In genomic region chr8:83566469-83567395, GRCm38 (mm10) we compare ENCODE assay signal across 8 mouse cellular contexts. TPM values are rescaled to one million over a fixed set of nuclear protein-coding genes. Genes with fewer than 3 reads are reported as not detected.
A peak's percentile ranks its signal among the peaks of the same experiment; 100 is the strongest.
DNase-seq lines count a peak whose midpoint lies in the region; ATAC-seq lines count a peak whose summit lies in the region.

Ndufb7 (plus strand) TSS chr8:83566671.

- peak; percentile 93 for DNase-seq in ZHBTc4 (ENCODE audit: low read depth, low spot score)
- DNase-seq in gastrocnemius, adult 8-10 months (ENCODE audit: low spot score in 2 of 2) = peak; percentile 92
- peak; percentile 28 for DNase-seq in hindlimb bud, embryonic 11.5 days (ENCODE audit: extremely low spot score, low read depth, low spot score)
- peak; percentile 93 to 95 for DNase-seq in left cerebral cortex, adult 8-10 months (ENCODE audit: low spot score in 2 of 2)
- peak; percentile 97 to 98 for DNase-seq in right cerebral cortex, postnatal 10 days (ENCODE audit: low spot score in 2 of 2)
- peak; percentile 98 for DNase-seq in urinary bladder, postnatal 25 days (ENCODE audit: low spot score)

- H3K9me3 ChIP-seq in megakaryocyte, embryonic 14.5 days = no peaks in the 10 kb centered on the region

- H3K36me3 ChIP-seq in megakaryocyte, embryonic 14.5 days (replicated peaks; ENCODE audit: low read length) = peaks cover 30% of the 10 kb centered on the region

- peaks cover 57% of the 10 kb centered on the region for H3K4me1 ChIP-seq in megakaryocyte, embryonic 14.5 days

- peak within 1 kb of the TSS; percentile 100 for H3K4me3 ChIP-seq in megakaryocyte, embryonic 14.5 days (replicated peaks)

- peaks cover 1% of the 10 kb centered on the region for H3K27me3 ChIP-seq in megakaryocyte, embryonic 14.5 days (replicated peaks)

- peak; percentile 92 for ATAC-seq in common myeloid progenitor, adult 5-6 weeks (replicated peaks; ENCODE audit: low read depth, poor library complexity, severe bottlenecking)

RNA-seq across cellular contexts. Expression of gene Ndufb7, which starts in this region (rescaled TPM):
- 169 and 208 TPM in 2 replicates for total RNA-seq in common myeloid progenitor, adult 5-6 weeks (2017)
- 100 to 1,000 TPM; 262 to 329 (median 295) TPM for total RNA-seq in gastrocnemius, adult 8-10 months (2022)
- 100 to 1,000 TPM; 115 to 152 (median 134) TPM for total RNA-seq in left cerebral cortex, adult 8-10 months (2022)
- 84.7 and 511 TPM in 2 replicates for polyA plus RNA-seq in megakaryocyte, embryonic 14.5 days (2012; ENCODE audit: insufficient read depth, low replicate concordance)

Comparison
In these comparisons a context has a peak if more than half of its experiments do, and no peak if none do; other contexts are left out.
1. Peak in every context shown above with its lines: DNase-seq, ATAC-seq and H3K4me3 ChIP-seq.
2. DNase-seq: peak in every context shown above with its lines; median percentile 98 in urinary bladder, postnatal 25 days; 98 in right cerebral cortex, postnatal 10 days; 94 in left cerebral cortex, adult 8-10 months; 93 in ZHBTc4; 92 in gastrocnemius, adult 8-10 months; 28 in hindlimb bud, embryonic 11.5 days.